Mouse (Mus musculus) left cerebral cortex, adult 2 months (tissue): ENCODE data around the gene Dusp14. TPM values are rescaled to one million over a fixed set of nuclear protein-coding genes. Genes with fewer than 3 reads are reported as not detected.
A peak's percentile ranks its signal among the peaks of the same experiment; 100 is the strongest.

Source experiments
- DNase-seq, 2 experiments: peaks; one replicate each; pipeline ENCODE4 v3.0.0; 2021 to 2022; ENCODE audit warnings: low spot score in 2 of 2, mixed read lengths in 1 of 2; ENCODE audit errors: extremely low spot score in 1 of 2
- H3K27ac ChIP-seq: fragments of 200-600 bp; 2 replicates; pipeline ENCODE4 v1.8.1; 2022
- H3K4me3 ChIP-seq: fragments of 200-600 bp; 2 replicates; pipeline ENCODE4 v1.8.1; 2022
- CTCF ChIP-seq: fragments of 200-600 bp; IDR thresholded peaks from 2 replicates; pipeline ENCODE4 v1.8.1; 2022; ENCODE audit warnings: antibody characterized with exemption, mild to moderate bottlenecking, moderate library complexity
- intact Hi-C: fragments of 180-260 bp; cut with DNase I; formaldehyde crosslinking; loops from one replicate; pipeline ENCODE4 v1.15.1; 2025
- total RNA-seq, 2 experiments: library from RNA; stranded (reverse); gene quantifications; 2 replicates each; pipeline ENCODE4 v1.2.3; 2021

Dusp14 gene
- total RNA-seq, 2 experiments from 2014 or later, result 80.7 to 92.7 TPM

DNA sequence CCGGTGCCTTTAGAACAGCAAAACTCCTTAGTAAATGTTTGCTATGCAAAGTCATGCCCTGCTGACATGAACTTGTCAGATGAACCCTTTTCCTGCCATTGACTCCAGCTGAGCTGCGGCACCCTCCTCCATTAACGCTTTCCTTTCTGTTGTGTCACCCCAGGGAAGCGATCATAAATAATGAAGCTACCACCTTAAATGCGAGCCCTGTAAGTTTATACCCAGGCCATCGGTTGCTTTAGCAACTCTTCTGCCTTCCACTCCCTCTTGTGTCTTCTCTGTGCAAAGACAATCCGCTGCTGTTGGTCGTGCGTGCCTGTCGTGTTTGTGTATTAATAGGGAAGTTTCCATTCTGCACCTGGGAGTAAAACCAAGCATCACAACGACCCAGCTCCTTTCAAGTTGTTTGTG lies 3.0 kb downstream of the Dusp14 start:
- peak; percentile 53 for TF ChIP-seq CTCF
- intact Hi-C loops, result loop anchor here (2.0 kb wide), 1 partner anchor 63 kb away; the partner anchor contains the start of genes Acaca and Tada2a
- Histone ChIP-seq H3K4me3 (peak overlapping the region; percentile 74), H3K27ac (peak overlapping the region; percentile 95)
- no peak for DNase-seq

DNA sequence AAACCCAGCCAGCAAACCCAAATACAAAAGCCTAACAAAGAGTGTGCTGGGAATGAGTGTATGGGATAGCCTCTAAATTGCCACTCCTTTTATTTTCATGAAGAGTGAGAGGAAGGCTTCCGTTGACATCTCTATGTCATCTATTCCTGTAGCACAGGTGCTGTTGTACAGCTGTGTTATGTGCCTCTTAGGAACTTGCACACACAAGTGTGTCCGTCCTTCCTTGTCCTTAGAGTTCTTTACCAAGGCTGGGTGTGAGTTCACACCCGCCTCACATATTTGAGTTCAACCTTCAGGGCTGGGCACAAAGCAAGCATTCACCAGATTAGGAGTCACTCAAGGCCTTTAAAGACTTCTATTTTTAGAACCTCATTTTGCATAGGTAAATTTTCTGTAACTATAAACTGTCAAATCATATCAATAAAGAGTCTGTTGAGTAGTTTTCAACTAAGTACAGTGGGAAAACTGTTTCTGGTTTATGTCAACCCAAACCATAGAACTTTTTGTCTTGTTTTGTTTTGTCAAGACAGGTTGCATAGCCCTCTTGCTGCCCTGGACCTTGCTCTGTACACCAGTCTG lies 5.3 kb downstream of the Dusp14 start:
- no peak for DNase-seq
- Histone ChIP-seq H3K27ac (no peak overlapping the region), H3K4me3 (peak overlapping the region; percentile 7; the same call in 1 of the 2 replicates)
- TF ChIP-seq CTCF, result no peak
- intact Hi-C loops, result no loop called here

DNA sequence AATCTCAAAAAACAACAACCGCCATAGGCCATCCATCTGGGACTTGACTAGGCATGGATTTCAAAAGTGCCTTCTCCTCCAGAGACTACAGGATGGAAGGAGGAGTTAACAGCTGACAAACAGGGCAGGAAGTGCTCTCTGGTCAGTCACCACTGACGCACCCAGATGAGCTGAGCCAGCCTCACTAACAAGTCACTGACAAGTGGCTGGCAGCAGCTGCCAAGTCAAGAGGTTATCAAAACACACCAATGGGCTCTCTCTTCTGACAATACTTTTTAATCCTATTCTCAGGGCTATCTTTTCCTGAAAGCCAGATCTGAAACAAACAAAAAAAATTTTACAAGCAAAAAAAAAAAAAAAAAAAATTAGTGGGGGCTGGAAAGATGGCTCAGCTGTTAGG lies 6.3 kb downstream of the Dusp14 start:
- intact Hi-C loops, result no loop called here
- DNase-seq, result no peak
- Histone ChIP-seq H3K4me3 (no peak overlapping the region), H3K27ac (no peak overlapping the region)
- no peak for TF ChIP-seq CTCF

DNA sequence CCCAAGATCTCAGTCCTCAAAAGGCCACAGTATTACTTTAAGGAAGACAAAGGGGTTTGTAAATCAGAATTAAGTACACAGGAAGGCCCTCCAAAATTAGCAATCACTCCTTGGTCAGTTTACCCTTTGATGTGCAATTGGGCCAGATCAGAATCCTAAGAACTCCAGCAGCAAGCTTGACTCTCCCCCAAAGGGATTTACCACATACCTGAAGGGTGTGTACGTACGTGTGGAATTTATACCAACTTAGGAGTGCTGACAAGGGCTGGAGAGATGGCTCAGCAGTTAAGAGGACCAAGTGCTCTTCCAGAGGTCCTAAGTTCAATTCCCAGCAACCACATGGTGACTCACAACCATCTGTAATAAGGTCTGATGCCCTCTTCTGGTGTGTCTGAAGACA lies 7.2 kb downstream of the Dusp14 start:
- TF ChIP-seq CTCF, result no peak; the same call in 1 of the 2 replicates
- Histone ChIP-seq H3K27ac (no peak overlapping the region), H3K4me3 (no peak overlapping the region)
- intact Hi-C loops, result no loop called here
- no peak for DNase-seq

DNA sequence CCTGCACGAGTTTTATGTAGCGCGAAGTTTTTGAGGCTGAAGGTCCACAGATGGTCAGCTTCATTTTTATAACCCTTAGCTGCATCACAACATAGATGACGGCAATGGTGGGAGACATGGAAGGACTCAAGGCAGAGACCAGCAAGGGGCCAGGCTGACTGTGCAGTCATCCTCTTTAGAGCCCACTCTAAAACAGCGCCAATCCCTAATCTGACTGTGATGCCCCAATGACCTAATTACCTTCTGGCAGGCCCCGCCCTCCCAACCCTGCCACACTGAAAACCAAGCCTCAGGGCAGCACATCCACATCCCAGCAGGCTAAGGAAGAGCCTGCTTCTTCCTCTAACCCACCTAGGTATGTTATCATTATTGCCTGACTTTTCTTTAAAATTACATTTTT lies 8.4 kb downstream of the Dusp14 start:
- Histone ChIP-seq H3K27ac (no peak overlapping the region), H3K4me3 (no peak overlapping the region)
- no peak for DNase-seq
- intact Hi-C loops, result no loop called here
- TF ChIP-seq CTCF, result no peak

DNA sequence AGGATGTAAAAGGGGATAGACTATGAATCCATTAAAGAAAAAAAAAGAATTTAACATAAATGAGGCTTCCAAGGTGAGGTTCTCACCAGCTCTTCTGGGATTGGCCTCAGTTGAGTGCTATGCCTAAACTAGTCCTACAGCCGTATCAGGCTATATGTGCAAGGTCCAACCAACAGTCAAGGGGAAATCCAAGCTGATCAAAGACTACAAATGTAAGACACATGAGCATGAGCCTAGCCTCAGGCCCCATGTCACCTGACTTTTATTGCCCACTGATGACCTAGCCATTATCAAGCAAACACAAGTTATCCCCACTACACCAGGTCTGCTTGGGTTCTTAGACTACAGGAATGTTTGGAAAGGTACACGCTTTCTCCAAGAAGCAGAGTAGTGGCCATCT lies 9.3 kb downstream of the Dusp14 start:
- intact Hi-C loops, result no loop called here
- no peak for DNase-seq
- no peak for TF ChIP-seq CTCF
- Histone ChIP-seq H3K27ac (no peak overlapping the region), H3K4me3 (no peak overlapping the region)

DNA sequence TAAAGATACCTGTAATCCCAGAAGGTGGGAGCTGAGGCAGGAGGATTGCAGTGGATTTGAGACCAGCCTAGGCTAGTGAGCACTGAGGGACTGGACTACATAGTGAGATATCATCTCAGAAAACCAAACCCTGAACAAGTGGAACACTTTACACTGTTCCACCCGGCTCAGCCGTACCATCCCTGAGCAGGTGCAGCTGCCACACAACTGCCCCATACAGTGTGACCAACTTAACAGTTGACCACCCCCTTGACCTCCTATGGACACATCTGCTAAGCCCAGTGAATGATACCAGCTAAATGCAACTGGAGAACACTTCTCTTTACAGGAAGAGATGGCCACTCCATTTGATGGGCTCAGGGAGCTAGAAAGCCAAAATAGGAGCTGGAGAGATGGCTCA lies 11.6 kb downstream of the Dusp14 start:
- Histone ChIP-seq H3K27ac (no peak overlapping the region), H3K4me3 (no peak overlapping the region)
- intact Hi-C loops, result no loop called here
- no peak for TF ChIP-seq CTCF
- no peak for DNase-seq

DNA sequence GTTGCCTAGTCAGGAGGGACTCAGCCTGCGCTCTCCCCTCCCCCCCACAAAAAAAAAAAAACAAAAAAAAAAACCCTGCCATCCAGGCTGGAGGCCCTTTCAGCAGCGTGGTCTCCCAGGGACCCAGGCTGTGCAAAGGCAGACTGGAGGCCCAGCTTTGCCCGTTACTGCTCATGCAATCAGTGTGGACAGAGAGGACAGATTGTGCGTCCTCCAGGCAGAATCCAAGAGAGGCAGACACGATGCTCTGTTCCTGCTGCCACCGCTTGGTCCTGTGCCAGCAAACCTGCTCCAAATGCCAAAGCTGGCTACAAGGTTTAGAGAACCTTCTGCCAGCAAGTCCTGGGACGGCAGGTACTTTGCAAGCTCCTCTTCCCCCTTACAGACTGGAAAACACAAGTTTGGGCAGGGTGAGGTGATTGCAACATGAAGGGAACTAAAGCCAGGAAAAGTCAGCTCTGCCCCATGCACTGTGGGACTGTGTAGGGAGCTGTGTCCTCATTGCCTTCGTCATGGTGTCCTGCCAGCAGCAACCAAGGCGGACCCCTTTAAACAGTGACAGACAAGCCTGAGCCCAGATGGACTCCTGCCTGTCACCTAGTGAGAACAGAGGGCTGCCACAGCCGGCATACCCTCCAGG lies 15.4 kb downstream of the Dusp14 start:
- no peak for DNase-seq
- TF ChIP-seq CTCF, result no peak
- intact Hi-C loops, result no loop called here
- no peak overlapping the region for H3K4me3 ChIP-seq
- no peak overlapping the region for H3K27ac ChIP-seq

DNA sequence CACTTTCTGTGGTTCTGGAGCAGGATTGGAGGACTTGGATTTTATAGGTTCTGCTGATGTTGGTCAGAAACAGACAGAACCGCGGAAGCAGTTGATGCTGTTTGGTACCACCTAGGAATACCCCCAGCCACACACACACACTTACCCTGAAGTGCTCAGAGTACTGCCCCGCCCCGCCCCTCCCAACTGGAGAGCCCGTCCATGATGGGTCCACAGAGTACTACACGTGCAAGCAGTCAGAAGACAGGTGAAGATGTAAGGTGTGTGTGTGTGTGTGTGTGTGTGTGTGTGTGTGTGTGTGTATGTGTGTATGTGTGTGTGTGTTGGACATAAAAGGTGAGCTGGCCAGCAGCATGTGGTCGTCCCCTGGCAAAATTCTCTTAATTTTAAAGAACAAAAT lies 16.0 kb downstream of the Dusp14 start:
- intact Hi-C loops, result no loop called here
- H3K27ac ChIP-seq, result no peak overlapping the region
- no peak for TF ChIP-seq CTCF

DNA sequence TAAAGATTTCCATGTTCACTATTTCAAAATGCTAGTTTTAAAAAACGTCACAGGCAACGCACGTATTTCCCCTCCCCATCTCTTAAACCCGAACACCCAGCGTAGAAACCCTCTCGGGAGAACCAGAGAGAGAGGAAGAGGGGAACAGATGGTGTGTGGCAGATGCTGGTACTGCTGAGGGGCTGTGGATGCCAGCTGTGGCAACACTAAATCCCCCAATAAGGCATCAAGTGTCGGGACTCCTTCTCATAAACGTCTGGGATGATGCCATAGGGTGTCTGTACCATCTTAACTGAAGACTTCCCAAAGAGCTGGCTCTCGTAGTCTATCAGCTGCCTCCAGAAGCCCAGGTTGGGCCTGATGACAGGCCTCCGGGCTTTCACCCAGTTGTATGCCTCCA lies 20.6 kb downstream of the Dusp14 start:
- TF ChIP-seq CTCF, result no peak
- H3K4me3 ChIP-seq, result no peak overlapping the region
- intact Hi-C loops, result no loop called here
- no peak for DNase-seq
- H3K27ac ChIP-seq, result peak overlapping the region; percentile 19; the same call in 1 of the 2 replicates

More for the DNA sequence above, 16.0 kb downstream of the Dusp14 start:
- no peak for DNase-seq
- H3K4me3 ChIP-seq, result no peak overlapping the region

DNA sequence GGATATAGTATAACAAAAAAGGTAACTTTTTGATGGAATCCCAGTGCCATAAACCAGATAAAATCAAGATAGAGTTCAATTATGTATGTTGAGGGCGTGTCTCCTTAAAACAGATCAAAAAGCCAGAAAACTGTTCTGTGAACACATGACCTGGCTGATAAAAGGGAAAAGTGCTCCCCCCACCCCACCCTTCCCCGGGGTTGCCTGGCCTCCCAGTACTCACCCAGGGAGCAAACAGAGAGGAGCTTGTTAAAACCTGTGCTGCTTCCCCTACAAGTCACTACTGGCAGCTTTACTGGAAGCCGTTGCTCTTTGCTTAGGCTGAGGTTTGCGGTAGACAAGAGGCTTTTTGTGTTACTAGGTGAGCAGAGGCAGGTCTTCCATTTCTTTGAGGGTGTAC lies 21.8 kb downstream of the Dusp14 start:
- Histone ChIP-seq H3K4me3 (no peak overlapping the region), H3K27ac (no peak overlapping the region)
- intact Hi-C loops, result no loop called here
- no peak for DNase-seq
- no peak for TF ChIP-seq CTCF

DNA sequence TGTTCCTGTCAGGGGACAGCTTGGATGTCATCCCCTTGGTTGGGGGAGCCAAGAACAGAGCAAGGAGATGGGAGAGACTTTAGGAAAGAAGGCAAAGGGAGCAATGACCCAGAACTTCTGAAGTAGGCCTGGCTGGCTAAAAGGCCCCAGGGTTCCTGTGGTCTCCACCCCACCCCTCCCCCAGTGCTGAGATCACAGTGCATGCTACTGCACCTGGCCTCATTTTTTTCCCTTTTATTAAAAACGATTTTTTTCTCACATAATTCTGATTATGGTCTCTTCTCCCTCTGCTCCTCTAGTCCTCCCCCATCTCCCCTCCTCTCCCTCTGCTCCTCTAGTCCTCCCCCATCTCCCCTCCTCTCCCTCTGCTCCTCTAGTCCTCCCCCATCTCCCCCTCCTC lies 24.1 kb downstream of the Dusp14 start:
- no peak for DNase-seq
- intact Hi-C loops, result no loop called here
- no peak overlapping the region for H3K27ac ChIP-seq
- TF ChIP-seq CTCF, result no peak
- H3K4me3 ChIP-seq, result no peak overlapping the region
